Mouse (Mus musculus): ENCODE measurements around the gene Gpr37l1.

- TF ChIP-seq CTCF (IDR thresholded peaks at IDR 0.05; ENCODE audit: borderline replicate concordance, insufficient read depth, low read depth, low read length) (no peak), POLR2A (IDR thresholded peaks at IDR 0.05; ENCODE audit: borderline replicate concordance, insufficient read depth, low read length) (no peak)
Observed at GRCm38 (mm10) chr1:135135111-135135787, 32.2 kb downstream of the Gpr37l1 start.
